Mouse (Mus musculus) embryonic facial prominence, embryonic 11.5 days (tissue): Measurements from ENCODE around the gene Stac2. TPM values are rescaled to one million over a fixed set of nuclear protein-coding genes. Genes with fewer than 3 reads are reported as not detected.

Source experiments
- ATAC-seq: fragments of 200-750 bp; cut with Nextera tagmentation; replicated peaks from 2 replicates; pipeline ENCODE4 v1.8.0; 2017; ENCODE audit warnings: low read depth; ENCODE audit not compliant: insufficient number of reproducible peaks, low FRiP score, low TSS enrichment
- DNase-seq: peaks from one replicate; pipeline ENCODE4 v3.0.0-alpha.2; 2015; ENCODE audit warnings: low spot score
- H3K27ac ChIP-seq: fragments of 300-500 bp; sonication (generic); replicated peaks from 2 replicates; pipeline ENCODE4 v1.5.1; 2014; ENCODE audit warnings: mild to moderate bottlenecking, low read depth, low read length, control low read depth
- H3K27me3 ChIP-seq: fragments of 300-500 bp; sonication (generic); 2 replicates; pipeline ENCODE4 v1.6.1; 2014; ENCODE audit warnings: mild to moderate bottlenecking, low read length, moderate library complexity, mixed read lengths; ENCODE audit not compliant: control insufficient read depth, insufficient read depth
- H3K36me3 ChIP-seq: fragments of 300-500 bp; sonication (generic); replicated peaks from 2 replicates; pipeline ENCODE4 v1.6.1; 2014; ENCODE audit warnings: low read depth, mild to moderate bottlenecking, low read length, moderate library complexity, mixed read lengths; ENCODE audit not compliant: control insufficient read depth, insufficient read depth
- H3K4me1 ChIP-seq: fragments of 300-500 bp; sonication (generic); 2 replicates; pipeline ENCODE4 v1.6.1; 2014; ENCODE audit warnings: low read length, mixed read lengths; ENCODE audit not compliant: control insufficient read depth, insufficient read depth
- H3K4me2 ChIP-seq: fragments of 300-500 bp; sonication (generic); 2 replicates; pipeline ENCODE4 v1.6.1; 2014; ENCODE audit warnings: low read depth, mild to moderate bottlenecking, control low read depth, low read length, moderate library complexity
- H3K4me3 ChIP-seq: fragments of 300-500 bp; sonication (generic); 2 replicates; pipeline ENCODE4 v1.5.1; 2014; ENCODE audit warnings: low read depth, low read length, control low read depth
- H3K9ac ChIP-seq: fragments of 300-500 bp; sonication (generic); replicated peaks from 2 replicates; pipeline ENCODE4 v1.6.1; 2014; ENCODE audit warnings: mild to moderate bottlenecking, control low read depth, low read length
- H3K9me3 ChIP-seq: fragments of 300-500 bp; sonication (generic); replicated peaks from 2 replicates; pipeline ENCODE4 v1.6.1; 2016; ENCODE audit warnings: mild to moderate bottlenecking, low read length, inconsistent platforms, mixed read lengths; ENCODE audit not compliant: control insufficient read depth
- WGBS: fragments of 180-500 bp; shearing (Covaris S2); extraction: QIAGEN DNeasy Blood & Tissue Kit; methylation state at CpG from one replicate; pipeline ENCODE4 v1.1.7; 2014; 5-methylcytosine and 5-hydroxymethylcytosine counted together
- polyA plus RNA-seq: library from polyadenylated mRNA; unstranded; fragments of >200 nt; fragmentation: Nextera tagmentation; extraction: Ambion mirVana; gene quantifications from 2 replicates; pipeline ENCODE4 v1.2.1, GENCODE M21; 2014

Stac2 gene
- polyA plus RNA-seq, 1 experiment from 2014 or later = 0.69 TPM

- no peak overlapping the region for H3K4me3 ChIP-seq
- H3K27me3 ChIP-seq = no peaks in the 10 kb centered on the region
- no peak overlapping the region for H3K4me2 ChIP-seq
- DNase-seq (no peak), ATAC-seq (no peak)
- no peak overlapping the region for H3K27ac ChIP-seq
- no peaks in the 10 kb centered on the region for H3K4me1 ChIP-seq
- H3K36me3 ChIP-seq = no peaks in the 10 kb centered on the region
- 81% methylated on average over 8 of the region's 8 CpGs for whole genome bisulfite sequencing
- H3K9ac ChIP-seq = no peak overlapping the region
- H3K9me3 ChIP-seq = no peaks in the 10 kb centered on the region
Observed at GRCm38 (mm10) chr11:98077086-98077485, 23.8 kb upstream of the Stac2 start.

DNA sequence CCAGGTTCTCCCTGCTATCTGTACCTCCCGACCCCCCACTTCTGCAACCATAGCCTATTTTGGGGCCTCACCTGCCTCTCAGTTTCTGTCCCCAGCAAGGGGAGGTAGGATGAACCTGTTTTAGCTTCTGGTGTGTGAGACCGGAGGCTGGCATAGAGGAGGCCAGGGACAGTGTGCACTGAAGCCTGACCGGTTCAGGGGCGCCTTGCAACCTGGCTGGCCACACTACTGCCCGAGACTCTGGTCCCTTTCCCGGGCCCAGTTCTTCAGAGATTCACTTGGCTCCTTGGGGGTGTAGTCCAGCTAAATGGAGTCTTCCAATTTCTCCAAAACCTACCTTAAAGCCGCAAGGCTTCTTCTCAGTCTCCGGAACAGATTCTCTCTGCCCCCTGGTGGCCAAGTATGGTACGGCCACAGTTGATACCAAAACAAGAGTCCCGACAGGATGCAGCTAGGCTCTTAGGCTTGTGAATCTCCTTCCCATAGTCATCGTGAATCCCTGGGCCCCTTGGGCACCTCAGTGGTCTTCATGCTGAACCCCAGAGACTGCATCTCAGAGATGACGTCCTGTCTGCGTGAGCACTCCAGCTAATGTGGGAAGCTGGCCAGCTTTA lies 22.0 kb upstream of the Stac2 start:
- H3K4me3 ChIP-seq = no peak overlapping the region
- H3K9me3 ChIP-seq = no peaks in the 10 kb centered on the region
- no peak overlapping the region for H3K4me2 ChIP-seq
- no peaks in the 10 kb centered on the region for H3K36me3 ChIP-seq
- WGBS = 22% methylated on average over 13 of the region's 13 CpGs
- ATAC-seq = no peak
- H3K27me3 ChIP-seq = no peaks in the 10 kb centered on the region
- H3K9ac ChIP-seq = no peak overlapping the region
- peak; percentile 92 for DNase-seq
- no peaks in the 10 kb centered on the region for H3K4me1 ChIP-seq
- no peak overlapping the region for H3K27ac ChIP-seq

DNA sequence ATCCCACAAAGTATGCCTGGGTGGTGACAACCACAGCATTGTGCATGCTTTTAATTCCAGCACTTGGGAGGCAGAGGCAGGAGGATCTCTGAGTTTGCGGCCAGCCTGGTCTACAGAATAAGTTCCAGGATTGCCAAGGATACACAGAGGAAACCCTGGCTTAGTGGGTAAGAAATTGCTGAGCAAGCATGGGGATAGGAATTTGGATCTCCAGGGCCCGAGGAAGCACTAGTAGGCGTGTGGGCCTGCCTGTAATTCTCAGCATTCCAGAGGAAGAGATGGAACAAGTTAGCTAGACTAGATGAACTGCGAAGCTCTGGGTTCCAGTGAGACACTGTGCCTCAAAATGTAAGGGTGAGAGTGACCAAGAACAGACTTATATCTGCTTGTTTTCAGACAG lies 20.2 kb upstream of the Stac2 start:
- no peaks in the 10 kb centered on the region for H3K36me3 ChIP-seq
- DNase-seq (no peak), ATAC-seq (no peak)
- WGBS = 88% methylated on average over 4 of the region's 4 CpGs
- H3K9ac ChIP-seq = no peak overlapping the region
- H3K9me3 ChIP-seq = no peaks in the 10 kb centered on the region
- H3K27me3 ChIP-seq = no peaks in the 10 kb centered on the region
- no peak overlapping the region for H3K4me2 ChIP-seq
- no peak overlapping the region for H3K27ac ChIP-seq
- no peak overlapping the region for H3K4me3 ChIP-seq
- H3K4me1 ChIP-seq = no peaks in the 10 kb centered on the region

GRCm38 (mm10) chr11:98067255-98067654 lies 14.0 kb upstream of the Stac2 start:
- Histone ChIP-seq H3K9me3 (no peaks in the 10 kb centered on the region), H3K27me3 (no peaks in the 10 kb centered on the region), H3K9ac (no peak overlapping the region), H3K4me1 (no peaks in the 10 kb centered on the region), H3K4me2 (no peak overlapping the region), H3K4me3 (no peak overlapping the region), H3K27ac (no peak overlapping the region), H3K36me3 (no peaks in the 10 kb centered on the region)
- DNase-seq (no peak), ATAC-seq (no peak)
- 94% methylated on average over 21 of the region's 21 CpGs for WGBS

- H3K9me3 ChIP-seq = no peaks in the 10 kb centered on the region
- no peaks in the 10 kb centered on the region for H3K36me3 ChIP-seq
- ATAC-seq (no peak), DNase-seq (no peak)
- WGBS = 92% methylated on average over 12 of the region's 12 CpGs
- no peak overlapping the region for H3K9ac ChIP-seq
- no peak overlapping the region for H3K4me3 ChIP-seq
- no peak overlapping the region for H3K27ac ChIP-seq
- no peaks in the 10 kb centered on the region for H3K4me1 ChIP-seq
- no peak overlapping the region for H3K4me2 ChIP-seq
- H3K27me3 ChIP-seq = no peaks in the 10 kb centered on the region
Observed at GRCm38 (mm10) chr11:98066201-98066600, 12.9 kb upstream of the Stac2 start.

DNA sequence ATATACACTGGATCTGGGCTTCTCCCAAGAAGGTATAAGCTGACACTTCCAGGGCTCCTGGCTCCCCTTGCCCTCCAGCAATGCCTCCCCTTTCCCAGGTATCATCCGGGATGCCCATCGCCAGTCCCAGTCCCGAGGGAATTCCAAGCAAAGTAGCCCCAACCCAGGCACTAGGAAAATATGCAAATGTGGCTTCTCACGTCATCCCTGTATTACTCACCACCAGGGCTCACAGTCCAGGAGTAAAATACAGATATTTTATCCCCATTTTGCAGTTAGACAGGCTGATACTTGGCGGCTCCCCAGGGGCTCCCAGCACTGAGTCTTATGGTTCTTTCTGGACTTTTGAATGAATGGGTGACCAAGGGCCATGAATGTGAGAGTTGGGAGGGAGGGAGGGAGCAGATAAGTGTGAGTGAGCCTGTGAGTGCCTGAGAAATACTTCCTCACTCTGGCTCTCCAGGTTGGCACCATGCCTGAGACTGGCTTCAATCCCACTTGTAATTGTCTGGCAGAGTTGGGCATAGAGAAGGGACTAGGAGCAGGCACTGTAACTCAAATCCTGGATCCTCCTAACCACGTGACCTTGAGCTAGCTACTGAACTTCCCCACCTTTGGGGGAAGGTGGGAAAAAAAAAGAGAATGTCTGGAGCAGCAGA lies 8.8 kb upstream of the Stac2 start:
- H3K4me1 ChIP-seq = no peaks in the 10 kb centered on the region
- WGBS = 59% methylated on average over 6 of the region's 6 CpGs
- no peak overlapping the region for H3K27ac ChIP-seq
- no peaks in the 10 kb centered on the region for H3K36me3 ChIP-seq
- H3K27me3 ChIP-seq = no peaks in the 10 kb centered on the region; the same call in 1 of the 2 replicates
- DNase-seq (no peak), ATAC-seq (no peak)
- H3K9ac ChIP-seq = no peak overlapping the region
- no peak overlapping the region for H3K4me3 ChIP-seq
- H3K9me3 ChIP-seq = no peaks in the 10 kb centered on the region
- no peak overlapping the region for H3K4me2 ChIP-seq

- DNase-seq (no peak), ATAC-seq (no peak)
- Histone ChIP-seq H3K36me3 (no peaks in the 10 kb centered on the region), H3K4me3 (no peak overlapping the region), H3K9ac (no peak overlapping the region), H3K27me3 (no peaks in the 10 kb centered on the region; the same call in 1 of the 2 replicates), H3K27ac (no peak overlapping the region), H3K9me3 (no peaks in the 10 kb centered on the region), H3K4me2 (no peak overlapping the region), H3K4me1 (no peaks in the 10 kb centered on the region)
- 83% methylated on average over 3 of the region's 3 CpGs for WGBS
Observed at GRCm38 (mm10) chr11:98061441-98061840, 8.2 kb upstream of the Stac2 start.

- Histone ChIP-seq H3K4me2 (no peak overlapping the region), H3K9me3 (no peaks in the 10 kb centered on the region), H3K4me3 (no peak overlapping the region), H3K4me1 (no peaks in the 10 kb centered on the region), H3K27me3 (no peaks in the 10 kb centered on the region; the same call in 1 of the 2 replicates), H3K9ac (no peak overlapping the region), H3K27ac (no peak overlapping the region), H3K36me3 (no peaks in the 10 kb centered on the region)
- ATAC-seq (no peak), DNase-seq (no peak)
- 77% methylated on average over 5 of the region's 5 CpGs for WGBS
Observed at GRCm38 (mm10) chr11:98060104-98060692, 6.9 kb upstream of the Stac2 start.
